Mouse (Mus musculus): ENCODE measurements around the gene Shc1.
A peak's percentile ranks its signal among the peaks of the same experiment; 100 is the strongest.

Shc1 gene

DNA sequence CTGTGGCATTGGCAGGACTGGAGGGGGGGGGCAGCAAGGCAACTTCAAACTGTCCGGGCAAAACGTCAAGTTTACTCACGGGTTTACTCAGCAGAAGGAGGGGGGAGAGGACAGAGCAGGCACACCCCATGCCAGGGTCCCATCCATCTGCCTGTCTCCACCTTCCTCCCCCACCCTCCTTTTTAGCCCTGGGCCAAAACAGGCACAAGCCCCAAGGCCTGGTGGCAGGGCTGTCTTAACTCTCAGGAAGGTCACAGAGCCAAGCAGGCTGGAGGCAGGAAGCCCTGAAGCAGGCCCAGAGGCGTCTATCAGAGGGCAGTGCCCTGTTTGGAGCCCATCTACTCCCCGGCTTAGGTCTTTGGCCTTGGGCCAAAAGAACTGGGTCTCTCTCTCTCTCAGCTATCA is 28.1 kb upstream of the Shc1 start:
- DNase-seq (ENCODE audit: low spot score): peak; percentile 85

DNA sequence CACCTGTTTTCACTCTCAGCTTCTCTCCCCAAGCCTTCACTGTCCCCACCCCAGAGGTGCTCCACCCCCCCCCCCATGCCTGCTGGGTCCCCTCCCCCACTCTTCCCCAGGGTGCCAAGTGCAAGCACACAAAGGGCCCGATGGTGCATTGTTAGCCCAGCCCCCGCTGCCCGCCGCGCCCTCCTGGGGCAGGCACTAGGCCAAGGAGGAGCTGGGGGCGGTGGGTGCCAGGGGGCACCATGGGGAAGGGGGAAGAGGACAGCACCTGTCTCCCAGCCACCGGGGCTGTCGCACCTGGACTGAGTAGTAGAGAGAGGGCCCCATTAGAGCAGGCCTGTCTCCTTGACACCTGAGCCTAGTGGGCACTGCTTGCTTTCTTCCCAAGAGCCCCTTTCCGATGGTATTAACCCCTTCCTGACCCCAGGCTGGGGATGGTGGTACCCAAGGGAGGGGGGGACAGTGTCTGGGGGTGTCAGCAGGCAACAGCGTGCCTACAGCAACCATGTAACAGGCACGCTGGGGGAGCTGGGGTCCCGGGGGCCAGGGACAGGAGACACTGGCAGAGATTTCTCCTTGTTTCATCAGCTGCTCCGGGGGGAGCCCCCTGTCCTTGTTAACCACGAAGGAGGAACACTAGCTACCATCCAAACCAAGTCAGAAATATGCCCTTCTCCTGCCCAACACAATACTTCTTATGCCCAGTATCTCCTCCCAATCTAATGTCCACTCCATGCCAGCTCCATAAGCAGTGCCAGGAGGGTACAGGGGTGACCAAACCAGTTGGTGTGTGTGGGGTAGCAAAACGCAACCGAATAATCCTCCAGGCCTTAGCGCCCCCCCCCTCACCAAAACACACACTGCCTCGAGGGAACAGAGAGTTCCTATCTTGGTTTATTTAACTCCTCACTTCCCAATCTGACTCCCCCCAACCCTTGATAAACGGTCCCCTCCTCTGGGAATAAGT is 27.3 kb upstream of the Shc1 start:
- DNase-seq (ENCODE audit: low spot score): peak; percentile 91

DNA sequence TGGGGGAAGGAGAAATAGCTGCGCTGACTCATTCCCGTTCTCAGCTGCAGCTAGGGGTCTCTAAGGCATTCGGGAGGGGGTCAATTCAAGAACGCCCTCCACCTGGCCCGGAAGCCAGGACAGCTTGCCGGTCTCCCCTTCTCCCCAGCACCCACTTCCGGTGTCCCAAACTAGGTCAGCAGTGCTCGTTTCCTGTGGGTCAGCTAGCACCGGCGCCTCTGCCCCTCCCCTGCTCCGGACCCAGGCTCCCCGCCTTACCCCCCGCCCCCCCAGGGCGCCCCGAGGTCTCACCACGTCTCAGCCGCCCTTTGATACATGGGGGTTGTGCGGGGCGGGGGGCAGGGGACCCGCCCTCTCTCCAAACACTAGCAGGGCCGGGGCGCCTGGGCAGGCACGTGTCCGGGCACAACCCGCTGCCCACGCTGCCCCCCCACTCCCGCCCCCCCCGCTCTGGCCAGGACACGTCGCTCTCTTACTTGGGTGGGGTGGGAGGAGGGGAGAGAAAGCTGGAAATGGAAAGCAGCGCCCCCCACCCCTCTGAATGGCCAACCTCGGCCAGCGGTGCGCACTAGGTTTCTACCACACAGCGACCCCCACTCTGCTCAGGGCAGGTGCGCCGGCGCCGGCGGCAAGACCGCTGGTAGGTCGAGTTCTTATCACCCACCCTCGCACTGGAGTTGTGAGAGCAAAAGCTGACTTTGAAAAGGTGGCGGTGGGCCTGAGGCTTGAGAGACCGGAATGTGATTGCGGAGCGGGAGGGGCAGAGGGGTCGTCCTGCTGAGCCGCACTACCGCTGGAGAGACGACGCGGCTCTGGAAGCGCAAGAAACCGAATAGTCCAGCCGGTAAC is 26.4 kb upstream of the Shc1 start:
- peak; percentile 86 for DNase-seq (ENCODE audit: low spot score)

DNA sequence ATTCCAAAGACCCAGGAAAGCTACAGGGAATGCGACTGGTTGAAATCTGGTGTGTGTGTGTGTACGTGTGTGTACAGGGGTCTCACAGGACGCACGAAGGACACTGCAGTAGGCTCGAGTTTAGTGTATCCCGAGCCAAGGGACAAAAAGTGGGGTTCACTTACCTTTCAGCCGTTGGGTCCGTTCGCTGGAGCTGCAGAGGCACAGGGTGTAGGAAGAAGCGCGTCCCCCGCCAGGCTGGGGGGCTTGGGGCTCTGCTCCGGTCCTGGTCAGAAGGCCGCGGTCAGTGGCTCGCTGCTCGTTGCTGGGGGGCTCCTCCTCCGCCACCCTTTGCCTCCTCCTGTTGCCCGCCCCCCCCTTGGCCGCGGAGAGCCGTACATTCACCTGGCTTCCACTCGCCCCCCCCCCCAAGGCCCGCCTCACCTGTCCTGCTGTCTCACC is 25.4 kb upstream of the Shc1 start:
- peak; percentile 64 for DNase-seq (ENCODE audit: low spot score)

DNA sequence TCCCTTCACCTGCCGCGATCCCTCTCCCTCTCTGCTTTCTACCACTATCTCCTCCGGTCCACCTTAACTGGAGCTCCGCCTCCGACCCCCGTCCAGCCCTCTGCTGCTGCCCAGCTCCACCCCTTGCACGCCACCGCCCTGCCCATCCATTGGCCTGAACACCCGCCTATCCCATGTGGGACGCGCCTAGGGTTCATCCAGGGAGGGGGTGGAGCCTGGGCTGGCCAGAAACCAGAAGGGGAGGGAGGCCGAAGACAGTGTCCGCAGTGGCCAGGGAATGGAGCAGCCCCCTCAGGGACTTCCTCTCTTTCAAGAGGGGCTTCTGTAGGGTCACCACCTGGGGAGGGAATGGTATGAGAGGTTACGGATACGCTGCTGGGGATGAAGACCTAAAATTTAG is 24.6 kb upstream of the Shc1 start:
- DNase-seq (ENCODE audit: low spot score): peak; percentile 99

DNA sequence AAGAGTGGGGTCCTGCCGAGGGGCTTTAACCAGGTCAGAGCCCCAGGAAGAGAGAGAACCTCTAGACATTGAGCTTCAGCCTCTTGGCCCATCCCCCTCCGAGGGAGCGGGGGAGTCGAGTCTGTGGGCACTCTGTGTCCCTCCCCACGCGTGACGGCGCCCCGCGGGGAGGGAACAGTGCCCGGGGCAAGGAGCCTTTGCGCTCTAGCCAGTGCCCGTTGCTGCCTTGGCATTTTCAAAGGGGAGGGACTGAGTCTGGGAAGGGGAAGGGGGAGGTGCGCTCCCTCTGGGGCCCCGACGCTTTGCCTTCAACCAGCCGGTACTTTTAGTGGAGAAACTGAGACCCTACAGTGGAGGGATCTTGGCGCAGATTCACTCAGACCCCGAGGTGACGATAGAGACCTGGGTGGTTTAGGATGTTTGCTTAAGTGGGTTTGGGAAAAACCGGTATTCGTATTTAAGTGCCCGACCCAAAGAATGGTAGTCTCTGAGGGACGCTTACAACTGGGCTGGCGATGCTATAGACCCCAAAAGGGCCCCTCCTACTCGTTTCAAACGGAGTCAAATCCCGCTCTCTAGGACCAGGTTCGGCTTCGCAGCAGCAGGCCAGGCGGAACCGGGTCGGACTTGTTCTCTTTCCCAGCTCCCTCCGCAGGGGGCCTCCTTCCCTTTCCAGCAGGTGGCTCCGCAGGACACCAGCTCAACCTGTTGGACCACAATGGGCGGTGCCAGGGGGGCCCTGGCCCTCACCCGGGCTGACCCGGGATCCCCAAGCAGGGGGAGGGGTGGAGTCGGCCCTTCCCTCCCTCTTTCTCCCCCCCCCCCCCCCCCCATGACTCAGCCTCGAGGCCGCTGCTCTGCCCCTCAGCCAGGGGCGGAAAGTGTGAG is 24.0 kb upstream of the Shc1 start, which contains the start of gene Zbtb7b:
Gene Zbtb7b, minus strand, starts transcription at position 771 of the 888 bp plus-strand sequence.
- DNase-seq (ENCODE audit: low spot score): peak; percentile 96

DNA sequence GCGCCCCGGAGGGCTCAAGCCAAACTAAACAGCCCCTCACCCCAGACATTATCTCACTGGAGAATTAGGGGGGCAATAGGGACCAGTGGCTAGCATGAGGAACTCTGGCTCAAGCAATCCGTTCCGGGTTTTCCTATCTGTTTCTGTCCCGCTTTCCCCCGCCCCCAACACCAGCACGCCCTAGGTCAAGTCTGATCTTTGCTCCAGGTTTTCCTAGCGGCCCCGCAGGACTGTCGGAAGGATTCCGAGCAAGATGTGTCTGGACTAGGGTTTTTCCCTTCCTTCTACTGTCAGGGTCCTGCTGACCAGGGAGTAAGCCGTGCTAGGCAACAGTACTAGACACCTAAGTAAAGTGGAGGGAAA is 23.4 kb upstream of the Shc1 start:
- DNase-seq (ENCODE audit: low spot score): peak; percentile 95

DNA sequence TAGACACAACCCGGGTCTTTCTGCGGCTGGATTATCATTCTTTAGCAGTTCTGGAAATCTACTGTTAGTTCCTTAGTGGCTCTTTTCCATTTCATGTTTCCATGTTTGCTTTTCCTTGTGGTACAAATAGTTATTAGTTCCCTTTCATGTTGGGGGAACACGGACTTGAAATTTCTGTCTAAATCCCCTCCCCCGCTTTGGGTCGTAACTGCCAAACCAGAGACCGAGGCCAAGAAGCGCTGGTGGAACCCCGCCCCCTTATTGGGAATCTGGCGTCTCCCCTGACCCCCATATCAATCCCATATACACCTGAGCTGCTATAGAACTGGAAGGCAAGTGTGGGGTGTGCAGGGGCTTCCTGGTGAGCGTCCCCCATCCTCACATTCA is 22.8 kb upstream of the Shc1 start:
- DNase-seq (ENCODE audit: low spot score): peak; percentile 61

DNA sequence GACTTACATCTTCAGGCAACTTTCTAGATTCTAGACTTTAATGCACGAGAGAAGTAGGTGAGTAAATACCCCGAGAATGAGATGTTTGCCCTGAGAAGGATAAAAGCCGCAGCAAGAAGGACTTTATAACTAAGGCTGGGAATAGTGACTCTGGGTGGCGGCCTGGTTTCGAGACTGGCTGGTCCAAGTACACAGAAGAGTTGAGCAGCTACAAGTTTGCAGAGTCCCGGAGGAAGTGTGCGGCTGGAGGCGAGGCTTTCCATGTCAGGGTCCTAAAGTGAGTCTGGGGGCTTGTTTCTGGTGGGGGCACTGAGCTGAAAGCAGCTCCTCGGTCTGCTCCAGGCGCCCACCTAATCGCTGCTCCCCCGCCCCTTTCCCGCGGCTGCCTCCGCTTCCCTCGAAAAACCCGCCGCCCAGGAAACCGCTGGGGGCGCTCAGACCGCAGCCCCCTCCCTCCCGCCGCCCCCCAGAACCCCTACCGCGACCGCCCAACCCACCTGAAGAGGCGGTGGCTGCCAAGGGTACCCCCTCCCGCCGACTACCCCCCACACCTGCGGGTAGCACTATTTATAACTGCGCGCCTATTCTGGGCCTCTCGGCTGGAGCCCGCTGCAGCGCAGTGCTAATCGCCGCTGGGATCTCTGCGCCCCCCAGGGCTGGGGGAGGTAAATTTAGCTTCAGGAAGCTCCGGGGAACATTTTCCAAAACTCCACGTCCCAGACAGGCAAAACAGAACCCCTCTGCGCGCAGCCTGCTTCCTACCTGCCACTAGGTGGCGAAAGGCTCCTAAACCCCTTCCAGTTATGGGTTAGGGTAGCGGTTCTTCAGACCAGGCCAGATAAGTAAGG is 22.2 kb upstream of the Shc1 start:
- peak; percentile 85 for DNase-seq (ENCODE audit: low spot score)

DNA sequence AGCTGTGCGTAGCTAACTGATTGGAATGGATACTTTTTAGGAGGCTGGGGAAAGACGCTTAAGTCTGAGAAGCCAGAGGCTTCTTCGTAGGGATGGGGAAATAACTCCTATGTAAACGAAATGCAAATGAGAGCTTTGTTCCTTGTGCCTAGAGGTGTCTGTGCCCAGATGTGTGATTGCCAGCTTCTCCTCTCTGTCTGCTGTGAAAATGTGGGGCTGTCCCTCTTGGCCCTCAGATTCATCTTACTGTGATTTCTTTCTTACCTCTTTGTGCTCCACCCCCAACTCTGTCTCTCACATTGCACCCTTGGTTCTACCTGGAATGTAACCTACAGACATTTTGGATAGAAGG is 21.6 kb upstream of the Shc1 start:
- no peak for DNase-seq (ENCODE audit: low spot score)

DNA sequence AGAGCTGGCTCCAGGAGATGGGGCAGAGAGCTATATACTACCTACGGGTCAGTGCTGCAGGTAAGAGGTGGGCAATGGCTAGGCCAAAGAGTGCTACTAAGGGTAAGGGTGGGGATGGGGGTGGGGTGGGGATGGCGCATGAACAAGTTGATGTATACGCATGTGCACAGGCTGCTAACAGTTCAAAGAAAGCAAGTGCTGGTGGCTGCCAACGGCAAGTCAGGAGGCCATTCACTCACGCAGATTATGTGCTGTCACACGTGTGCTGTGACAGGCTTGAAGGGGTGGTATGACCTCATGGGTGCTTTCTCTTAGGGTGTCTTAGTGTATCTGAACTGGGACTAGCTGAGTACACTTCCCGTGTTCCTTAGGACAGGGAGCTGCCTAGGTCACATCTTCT is 16.9 kb upstream of the Shc1 start:
- DNase-seq (ENCODE audit: low spot score): no peak

DNA sequence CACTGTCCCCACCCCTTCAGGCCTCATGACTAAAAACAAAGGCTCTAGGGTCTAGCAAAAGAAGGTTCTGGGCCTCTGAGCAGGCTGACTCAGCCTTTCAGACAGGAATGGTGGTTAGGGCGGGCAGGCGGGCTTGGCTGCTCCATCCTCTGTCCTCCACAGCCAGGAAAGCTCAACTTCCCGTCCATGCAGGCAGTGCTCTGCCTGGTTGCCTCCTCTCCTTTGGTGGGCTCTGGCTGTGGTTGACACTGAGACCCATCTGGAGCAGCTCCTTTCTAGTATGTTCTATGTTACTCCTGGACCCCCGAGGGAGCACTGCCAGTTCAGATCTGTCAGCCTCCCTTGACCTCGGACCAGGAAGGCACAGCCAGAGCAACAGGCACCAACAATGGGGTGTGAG is 15.6 kb upstream of the Shc1 start, which contains the start of gene Lenep:
Gene Lenep, minus strand, starts transcription at position 101 of the 400 bp plus-strand sequence.
- DNase-seq (ENCODE audit: low spot score): no peak

DNA sequence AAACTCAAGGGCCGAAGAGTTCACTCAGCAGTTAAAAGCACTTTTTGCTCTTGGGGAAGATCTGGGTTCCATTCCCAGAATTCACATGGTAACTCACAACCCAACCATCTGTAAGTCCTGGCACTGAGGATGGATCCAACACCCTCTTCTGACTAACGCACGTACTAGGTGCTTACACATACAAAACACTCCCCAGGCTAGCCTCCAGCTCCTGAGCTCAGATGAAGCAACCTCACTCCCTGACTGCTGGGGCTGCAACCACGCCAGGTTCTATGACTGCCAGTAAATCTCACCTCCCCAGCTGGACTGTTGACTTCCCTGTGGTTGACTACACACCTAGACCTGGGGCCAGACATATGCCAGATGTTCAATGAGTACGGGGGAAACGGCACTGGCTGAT is 11.4 kb upstream of the Shc1 start:
- no peak for DNase-seq (ENCODE audit: low spot score)

DNA sequence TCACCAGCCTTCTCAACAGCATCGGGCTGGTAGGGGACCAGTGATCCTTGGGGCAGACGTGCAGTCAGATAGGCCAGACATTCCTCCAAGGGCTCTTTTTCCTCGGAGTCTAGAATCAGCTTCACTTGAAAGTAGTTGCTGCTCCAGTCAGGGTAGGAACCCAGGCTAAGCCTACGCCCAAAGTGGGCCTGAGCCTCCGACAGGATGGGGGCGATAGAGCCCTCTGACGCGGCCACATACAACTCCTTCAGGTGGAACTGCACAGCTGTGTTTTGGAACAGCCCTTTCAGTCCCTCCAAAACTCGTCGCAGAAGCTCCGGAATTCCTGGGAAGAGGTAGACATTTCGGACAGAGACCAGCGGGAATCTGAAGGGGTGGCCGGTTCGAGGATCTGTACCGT is 9.8 kb upstream of the Shc1 start:
- DNase-seq (ENCODE audit: low spot score): no peak

DNA sequence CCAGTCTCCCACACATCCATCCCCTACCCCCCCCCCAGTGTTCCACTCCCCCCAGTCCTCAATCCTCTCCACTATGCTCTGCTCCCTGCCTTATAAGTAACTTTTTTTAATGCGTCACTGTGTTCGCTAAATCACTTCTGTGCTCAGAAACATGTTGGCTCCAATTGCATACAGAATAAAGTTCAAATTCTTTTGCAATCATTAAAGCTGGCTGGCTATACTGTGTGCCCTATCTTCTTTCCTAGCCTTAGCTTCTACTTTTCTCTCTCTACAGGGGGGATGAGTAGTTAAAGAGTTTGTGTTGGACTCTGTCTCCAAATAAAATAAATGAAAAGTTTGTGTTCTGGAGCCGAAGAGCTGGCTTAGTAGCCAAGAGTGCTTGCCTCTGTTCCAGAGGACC is 8.5 kb upstream of the Shc1 start:
- DNase-seq (ENCODE audit: low spot score): peak; percentile 79

DNA sequence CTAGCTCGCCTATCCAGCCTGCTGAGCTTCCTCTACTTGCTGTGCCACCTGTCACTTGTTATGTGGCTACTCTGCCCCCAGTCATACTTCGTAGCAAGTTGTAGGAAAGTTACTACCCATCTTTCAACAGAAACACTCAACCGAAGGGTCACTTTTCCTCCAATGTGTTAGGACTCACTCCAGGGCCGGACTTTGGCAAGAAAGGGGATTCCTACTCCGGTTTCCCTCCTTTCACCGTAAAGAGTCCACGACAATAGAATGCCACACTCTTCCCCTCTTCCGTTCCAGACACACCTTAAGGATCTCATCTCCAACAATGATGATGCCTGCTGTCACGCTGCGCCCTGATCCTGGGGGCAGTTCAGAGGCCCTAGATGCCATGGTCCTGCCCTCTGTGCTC is 7.4 kb upstream of the Shc1 start:
- DNase-seq (ENCODE audit: low spot score): no peak

DNA sequence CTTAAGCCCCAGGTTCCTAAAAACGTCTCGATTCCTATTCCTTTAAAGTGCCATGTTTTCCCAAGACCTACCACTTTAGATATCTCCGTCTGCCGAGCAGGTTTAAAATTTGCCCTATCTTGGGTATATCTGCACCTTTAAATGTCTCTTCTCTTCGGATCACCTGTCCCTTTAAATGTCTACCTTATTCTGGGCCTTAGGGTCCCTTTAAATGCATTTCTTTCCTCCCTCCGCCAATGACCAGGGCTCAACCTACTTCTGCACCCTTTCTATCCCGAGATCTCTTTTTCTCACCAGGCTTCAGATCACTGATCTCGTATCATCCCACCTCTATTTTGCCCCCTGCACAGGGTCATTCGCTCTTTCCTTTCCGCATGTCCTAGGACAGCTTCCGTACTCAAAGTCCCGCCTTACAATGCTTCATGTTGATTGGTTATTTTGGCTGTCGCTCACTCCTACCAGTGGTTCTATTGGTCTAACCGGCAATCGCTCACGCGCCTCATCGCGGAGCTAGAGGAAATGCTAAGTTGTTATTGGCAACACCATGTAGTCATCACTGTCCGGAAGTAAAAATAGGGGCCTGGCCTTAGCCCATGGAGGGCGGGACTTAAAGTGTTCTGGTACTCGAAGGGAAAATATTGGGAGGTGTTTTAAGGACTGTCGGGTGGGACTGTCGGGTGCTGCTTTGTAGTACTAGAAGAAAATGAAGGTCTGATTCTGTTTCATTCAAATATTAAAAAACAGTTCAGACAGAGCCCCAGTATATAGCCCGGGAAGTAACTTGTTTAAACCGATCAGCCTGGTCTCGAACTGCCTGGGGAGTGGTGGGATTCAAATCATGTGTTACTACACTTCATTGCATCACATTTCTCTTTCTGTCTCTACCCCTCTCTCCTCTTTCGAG is 6.5 kb upstream of the Shc1 start, which contains the start of gene Flad1:
Gene Flad1, minus strand, starts transcription at position 381 of the 904 bp plus-strand sequence.
- peak; percentile 100 for DNase-seq (ENCODE audit: low spot score)

DNA sequence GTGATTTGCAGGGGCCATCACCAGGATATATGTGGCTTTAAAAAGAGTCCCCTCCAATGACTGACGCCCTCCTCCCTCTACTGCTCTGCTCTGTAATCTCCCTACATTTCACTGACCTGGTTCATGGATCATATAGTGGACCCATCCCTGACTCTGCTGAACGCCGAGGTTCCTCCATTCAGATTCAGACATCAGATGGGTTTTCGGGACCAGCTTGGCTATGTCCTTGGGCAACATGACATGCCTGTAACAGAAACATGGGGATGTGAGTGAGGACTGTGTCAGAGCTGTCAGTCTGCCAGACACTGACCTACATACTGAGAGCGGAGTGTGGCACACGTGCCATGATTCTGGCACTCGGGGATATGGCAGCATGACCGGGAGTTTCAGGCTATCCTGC is 2.1 kb upstream of the Shc1 start:
- DNase-seq (ENCODE audit: low spot score): no peak

DNA sequence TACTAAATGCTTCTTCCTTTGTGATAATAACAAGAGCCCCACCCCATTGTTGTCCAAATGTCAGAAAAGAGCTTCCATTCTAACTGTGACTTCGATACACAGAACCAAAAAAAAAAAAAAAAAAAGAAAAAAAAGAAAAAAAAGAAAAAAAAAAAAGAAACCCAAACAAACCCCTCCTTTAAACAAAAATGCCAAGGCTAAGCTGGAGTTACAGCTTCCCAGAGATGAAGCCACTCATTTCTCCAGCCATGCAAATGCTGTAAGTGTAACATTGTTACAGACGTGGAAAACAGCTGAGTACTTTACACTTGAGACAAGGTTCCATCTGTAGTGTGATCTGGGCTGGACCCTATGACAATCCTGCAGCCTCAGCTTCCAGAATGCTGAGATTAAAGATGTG is 1.1 kb upstream of the Shc1 start:
- no peak for DNase-seq (ENCODE audit: low spot score)

DNA sequence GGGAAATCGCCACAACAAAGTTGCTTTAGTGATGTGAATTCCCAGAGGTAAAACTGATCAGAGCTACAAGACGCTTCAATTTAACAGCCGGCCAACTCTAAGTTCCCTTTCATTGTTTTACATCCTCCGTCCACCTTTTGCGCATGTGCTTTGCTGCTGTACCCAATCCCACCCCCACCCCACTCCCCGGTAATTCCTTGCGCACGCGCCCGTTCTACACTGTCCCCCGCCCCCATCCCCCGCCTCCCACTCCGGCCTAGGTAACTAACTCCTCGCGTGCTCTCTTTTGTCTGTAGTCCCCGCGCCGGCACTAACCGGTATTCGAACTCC is 438 bp upstream of the Shc1 start:
- no peak for DNase-seq (ENCODE audit: low spot score)
